Mouse (Mus musculus) ES-E14 (cell line): Measurements from ENCODE around the gene Gck.

ENCODE experiments used
- CHD2 ChIP-seq: IDR thresholded peaks from 2 replicates; pipeline ENCODE4 v1.6.1; 2014; ENCODE audit warnings: mild to moderate bottlenecking, low read depth, low read length, inconsistent platforms
- HCFC1 ChIP-seq: IDR thresholded peaks from 2 replicates; pipeline ENCODE4 v1.6.1; 2012; ENCODE audit warnings: low read length, inconsistent platforms, borderline replicate concordance; ENCODE audit not compliant: insufficient read depth
- MAFK ChIP-seq: IDR thresholded peaks from 2 replicates; pipeline ENCODE4 v1.6.1; 2014; ENCODE audit warnings: mild to moderate bottlenecking, low read depth, low read length, inconsistent platforms; ENCODE audit not compliant: insufficient read depth
- ZC3H11A ChIP-seq: IDR thresholded peaks from 2 replicates; pipeline ENCODE4 v1.6.1; 2012; ENCODE audit warnings: low read depth, mild to moderate bottlenecking, inconsistent platforms, low read length, borderline replicate concordance

DNA sequence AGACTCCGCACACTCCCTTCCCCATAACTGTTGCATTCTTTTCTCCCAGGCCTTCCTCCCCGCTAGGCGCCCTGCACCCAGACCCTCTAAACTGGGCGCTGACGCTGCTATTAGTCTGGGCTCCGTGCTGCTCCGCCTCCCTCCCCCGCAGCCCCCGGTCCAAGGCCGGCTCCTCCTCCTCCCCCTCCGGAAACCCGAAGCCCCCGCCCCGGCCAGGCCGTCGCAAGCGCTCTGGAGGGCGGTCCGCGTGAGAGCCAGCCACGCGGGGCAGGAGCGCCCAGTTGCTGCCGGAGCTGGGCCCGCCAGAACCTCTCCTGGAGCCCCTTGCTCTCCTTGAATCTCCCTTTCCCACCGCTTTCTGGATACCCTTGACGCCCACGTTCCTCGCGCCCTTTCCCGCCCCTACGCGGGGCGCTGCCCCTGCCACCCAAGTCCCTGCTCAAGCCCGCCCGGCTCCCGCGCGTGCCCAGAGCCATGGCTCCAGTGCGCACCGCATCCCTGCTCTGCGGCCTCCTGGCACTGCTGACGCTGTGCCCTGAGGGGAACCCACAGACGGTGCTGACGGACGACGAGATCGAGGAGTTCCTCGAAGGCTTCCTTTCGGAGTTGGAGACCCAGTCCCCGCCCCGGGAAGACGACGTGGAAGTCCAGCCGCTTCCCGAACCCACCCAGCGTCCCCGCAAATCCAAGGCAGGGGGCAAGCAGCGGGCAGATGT is 88.0 kb downstream of the Gck start, which contains the start of gene Aebp1:
- TF ChIP-seq MAFK (no peak), HCFC1 (no peak), CHD2 (no peak), ZC3H11A (no peak)
